Mouse (Mus musculus) spleen, postnatal 4 days (tissue): ENCODE data around the gene Rarg.
A peak's percentile ranks its signal among the peaks of the same experiment; 100 is the strongest.

ENCODE experiments used
- DNase-seq, 2 experiments: peaks; one replicate each; pipeline ENCODE4 v3.0.0; 2022; ENCODE audit warnings: low spot score in 2 of 2

Rarg gene

DNA sequence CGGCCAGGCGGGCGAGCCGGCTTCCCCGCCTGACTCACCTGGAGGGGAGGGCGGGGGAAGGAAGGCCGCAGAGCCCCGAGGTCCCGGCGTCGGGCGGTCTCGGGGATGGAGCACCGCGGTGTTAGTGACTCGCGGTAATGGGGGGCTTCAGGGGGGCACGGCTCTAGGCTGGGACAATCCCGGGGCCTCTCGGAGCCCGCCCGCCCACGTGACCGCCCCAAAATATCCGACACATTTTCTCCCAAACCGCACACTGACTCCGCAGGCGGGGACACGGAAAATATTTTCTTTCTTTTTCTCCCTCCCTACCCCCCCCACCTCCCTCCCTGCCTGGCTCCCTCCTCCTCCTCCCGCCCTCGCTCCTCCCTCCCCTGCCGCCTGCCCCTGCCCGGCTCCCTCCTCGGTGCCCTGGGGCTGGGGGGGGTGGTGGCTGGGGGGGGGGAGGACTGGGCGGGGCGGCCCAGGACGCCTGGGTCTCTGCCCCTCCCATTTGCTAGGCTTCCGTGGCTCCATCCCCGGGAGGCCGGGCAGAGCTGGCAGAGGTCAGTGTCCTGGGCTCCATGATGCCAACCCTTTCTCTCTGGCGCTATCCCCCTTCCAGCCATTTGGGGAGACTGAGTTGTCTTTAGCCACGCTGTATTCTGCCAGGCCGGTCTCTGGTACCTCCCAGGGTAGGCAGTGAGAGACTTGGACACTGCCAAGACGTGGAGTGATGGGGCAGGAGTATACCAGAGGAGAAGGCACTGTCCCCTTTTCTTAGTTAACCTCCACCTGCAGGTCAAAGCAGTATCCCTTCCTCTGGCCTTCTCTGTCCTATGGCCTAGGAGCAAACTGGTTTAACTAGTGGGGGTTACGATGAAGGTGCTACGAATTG lies at the start of gene Rarg:
Gene Rarg (minus strand): TSS at position 316 of the 874 bp plus-strand sequence.
- no peak for DNase-seq

DNA sequence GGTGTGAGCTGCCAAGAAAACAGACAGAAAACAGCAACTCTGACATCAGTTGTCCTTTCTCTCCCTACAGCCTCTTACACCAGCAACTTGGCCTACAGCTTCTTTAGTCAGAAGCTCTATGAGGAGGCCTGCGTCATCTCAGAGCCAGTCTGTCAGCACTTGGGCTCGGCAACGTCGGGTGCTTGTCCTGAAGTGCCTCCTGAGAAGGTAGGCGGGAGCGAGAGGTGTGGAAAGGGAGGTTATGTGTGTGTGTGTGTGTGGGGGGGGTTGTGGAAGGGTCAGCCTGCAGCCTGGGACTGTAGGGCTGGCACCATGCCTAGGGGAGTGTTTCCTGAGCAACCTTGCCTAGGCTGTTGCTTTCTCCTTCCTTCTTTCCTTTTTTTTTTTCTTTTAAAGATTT lies 45.2 kb upstream of the Rarg start:
- DNase-seq = no peak

DNA sequence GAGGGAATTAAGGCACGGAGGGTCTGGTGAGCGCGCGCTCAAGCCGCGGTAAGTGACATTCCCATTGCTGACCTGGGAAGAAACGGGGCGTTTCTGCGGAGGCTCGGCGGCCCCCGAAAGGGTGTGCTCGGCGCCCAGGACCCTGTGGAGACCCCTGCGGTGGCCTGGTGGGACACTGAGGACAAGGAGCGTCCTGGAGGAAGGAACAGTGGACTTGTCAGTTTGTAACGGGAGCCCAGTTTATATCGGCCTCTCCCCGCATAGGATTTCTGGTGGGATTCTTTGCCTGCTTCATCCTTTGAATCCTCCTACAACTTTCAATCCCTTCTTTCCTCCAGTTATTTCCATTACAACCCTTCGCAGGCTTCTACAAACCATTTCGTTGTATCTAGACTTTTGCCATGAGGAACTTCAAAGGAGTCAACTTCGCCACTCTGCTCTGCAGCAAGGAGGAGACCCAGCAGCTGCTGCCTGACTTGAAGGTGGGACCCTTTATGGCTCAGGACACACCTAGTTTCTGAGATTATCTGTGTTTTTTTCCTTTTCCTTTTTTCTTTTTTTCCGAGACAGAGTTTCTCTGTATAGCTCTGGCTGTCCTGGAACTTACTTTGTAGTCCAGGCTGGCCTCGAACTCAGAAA lies 39.2 kb upstream of the Rarg start:
- no peak for DNase-seq

DNA sequence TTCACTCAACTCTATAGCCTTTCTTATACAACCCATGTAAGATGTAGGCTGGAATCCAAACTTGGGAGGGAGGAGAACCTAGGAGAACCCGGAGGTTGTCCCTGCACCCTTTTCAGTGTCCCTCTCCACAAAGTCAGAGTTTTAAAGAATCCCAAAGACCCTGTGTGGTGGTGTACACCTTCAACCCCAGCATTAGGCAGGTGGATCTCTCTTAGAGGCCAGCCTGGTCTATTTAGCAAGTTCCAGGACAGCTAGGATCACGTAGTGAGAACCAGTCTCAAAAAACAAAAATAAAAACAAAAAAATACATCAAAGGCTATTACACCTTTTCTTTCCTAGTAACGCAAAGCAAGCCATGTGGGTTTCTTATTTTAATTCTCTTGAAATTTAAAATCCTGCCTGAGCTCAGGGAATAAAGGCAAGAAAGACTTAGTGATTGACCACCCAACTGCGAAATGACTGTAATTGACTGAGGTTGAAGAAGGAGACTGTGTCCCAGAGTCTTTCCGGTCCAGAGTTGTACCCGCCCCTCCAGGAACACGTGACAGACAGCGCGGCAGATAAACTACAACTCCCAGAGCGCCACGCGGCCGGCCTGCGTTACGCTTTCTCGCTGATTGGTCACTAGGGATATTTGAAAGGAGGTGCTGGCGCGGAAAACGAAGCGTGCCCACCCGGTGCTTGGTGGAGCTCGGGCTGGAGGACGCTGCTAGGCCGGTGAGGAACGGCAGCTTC lies 38.5 kb upstream of the Rarg start, which contains the start of gene Espl1:
Gene Espl1 (plus strand): TSS at position 634 of the 735 bp plus-strand sequence.
- DNase-seq = peak; percentile 94 to 96

DNA sequence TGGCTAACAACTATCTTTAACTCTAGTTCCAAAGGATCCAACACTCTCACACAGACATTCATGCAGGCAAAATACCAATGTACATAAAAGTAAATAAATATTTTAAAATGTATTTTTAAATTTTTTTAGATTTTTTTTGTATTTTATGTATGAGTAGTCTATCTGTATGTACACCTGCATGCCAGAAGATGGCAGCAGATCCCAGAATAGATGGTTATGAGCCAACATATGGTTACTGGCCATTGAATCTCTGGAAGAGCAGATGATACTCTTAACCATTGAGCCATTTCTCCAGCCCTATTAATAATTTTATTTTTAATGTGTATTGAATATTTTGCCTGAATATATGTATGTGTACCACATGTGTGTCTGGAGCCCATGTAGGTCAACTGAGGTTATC lies 30.1 kb upstream of the Rarg start:
- DNase-seq = no peak

DNA sequence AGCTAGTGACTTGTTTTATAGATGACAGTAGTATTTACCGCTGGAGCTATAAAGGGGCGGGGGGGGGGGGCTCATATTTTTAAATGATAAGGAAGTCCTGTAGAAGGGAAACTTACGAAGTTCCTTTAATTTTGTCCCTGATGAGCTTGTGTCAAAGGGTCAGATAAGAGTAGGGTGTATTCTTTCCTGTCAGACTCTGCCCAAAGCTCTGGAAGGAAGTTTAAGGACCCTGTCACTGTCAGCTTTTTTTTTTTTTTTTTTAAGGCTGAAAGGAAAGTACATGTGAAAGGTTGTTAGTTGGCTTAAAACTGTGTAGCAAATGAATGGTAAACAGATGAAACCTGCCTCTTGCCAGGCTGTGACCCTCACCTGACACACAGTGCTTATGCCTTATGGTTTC lies 26.3 kb upstream of the Rarg start:
- no peak for DNase-seq

DNA sequence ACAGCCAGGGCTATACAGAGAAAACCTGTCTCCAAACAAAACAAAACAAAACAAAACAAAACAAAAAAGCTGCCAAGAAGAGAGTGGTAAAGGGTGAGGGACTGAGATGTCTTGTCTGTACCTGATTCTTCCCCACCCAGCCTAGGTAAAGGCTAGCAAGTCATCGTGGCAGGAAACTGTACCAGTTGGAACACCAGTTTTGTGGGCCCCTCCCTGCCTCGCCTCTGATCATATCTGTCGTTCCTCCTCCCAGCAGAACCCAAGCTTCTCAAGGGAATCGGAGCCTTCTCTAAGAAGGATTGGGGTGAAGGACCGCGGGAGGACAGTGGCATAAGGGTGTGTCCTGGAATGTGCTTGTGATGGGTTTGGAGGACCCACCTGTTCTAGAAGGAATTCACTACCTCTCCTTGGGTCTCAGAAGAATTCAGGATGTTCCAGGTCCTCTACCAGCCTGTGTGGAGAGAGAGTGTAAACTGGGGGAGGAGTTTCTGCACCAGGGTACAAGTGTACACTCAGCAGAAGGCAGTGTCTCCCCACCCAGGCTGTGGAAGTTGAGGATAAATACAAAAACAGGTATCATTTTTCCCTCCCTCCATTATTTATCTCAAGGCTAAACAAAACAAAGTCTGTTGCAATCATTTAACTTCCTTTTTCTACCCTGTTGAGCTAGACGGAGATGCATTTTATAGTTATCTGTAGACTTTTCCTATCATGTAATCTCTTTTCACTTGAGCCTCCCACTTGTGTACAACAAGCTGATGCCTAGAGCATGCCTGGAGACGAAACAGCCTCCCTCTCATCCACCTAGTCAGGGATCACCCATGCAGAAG lies 25.4 kb upstream of the Rarg start:
- no peak for DNase-seq

DNA sequence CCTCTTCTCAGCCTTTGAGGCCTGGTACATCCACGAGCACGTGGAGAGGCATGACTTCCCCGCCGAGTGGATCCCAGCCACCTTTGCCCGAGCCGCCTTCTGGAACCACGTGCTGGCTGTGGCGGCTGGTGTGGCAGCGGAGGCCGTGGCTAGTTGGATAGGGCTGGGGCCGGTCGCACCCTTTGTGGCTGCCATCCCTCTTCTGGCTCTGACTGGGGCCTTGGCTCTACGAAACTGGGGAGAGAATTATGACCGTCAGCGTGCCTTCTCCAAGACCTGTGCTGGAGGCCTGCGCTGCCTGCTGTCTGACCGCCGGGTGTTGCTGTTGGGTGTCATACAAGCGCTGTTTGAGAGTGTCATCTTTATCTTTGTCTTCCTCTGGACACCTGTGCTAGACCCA lies 23.3 kb upstream of the Rarg start:
- no peak for DNase-seq

DNA sequence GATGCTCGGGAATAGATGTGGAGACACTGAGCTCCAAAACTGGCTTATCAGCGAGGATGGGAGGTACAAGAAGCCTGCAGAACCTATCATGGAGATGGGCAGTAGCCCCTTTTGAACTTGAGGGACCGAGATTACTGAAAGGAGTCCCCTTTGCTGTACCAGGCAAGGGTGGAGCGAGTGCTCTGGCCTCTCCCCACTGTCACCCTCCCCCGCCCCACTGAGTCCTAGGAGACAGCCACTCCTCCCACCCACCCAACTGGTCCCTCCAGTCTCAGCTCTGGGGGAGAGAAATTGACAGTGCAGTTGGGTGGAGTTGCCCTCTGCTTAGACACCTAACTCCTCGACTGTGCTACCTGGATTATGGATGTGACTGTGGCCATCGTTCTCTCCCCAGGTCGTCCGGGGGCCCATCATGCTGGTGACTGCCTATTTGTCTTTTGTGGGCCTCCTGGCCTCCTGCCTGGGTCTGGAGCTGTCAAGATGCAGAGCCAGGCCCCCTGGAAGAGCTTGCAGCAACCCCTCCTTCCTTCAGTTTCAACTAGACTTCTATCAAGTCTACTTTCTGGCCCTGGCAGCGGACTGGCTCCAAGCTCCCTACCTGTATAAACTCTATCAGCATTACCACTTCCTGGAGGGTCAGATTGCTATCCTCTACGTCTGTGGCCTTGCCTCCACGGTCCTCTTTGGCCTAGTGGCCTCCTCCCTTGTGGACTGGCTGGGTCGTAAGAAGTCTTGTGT lies 22.6 kb upstream of the Rarg start:
- DNase-seq = no peak

DNA sequence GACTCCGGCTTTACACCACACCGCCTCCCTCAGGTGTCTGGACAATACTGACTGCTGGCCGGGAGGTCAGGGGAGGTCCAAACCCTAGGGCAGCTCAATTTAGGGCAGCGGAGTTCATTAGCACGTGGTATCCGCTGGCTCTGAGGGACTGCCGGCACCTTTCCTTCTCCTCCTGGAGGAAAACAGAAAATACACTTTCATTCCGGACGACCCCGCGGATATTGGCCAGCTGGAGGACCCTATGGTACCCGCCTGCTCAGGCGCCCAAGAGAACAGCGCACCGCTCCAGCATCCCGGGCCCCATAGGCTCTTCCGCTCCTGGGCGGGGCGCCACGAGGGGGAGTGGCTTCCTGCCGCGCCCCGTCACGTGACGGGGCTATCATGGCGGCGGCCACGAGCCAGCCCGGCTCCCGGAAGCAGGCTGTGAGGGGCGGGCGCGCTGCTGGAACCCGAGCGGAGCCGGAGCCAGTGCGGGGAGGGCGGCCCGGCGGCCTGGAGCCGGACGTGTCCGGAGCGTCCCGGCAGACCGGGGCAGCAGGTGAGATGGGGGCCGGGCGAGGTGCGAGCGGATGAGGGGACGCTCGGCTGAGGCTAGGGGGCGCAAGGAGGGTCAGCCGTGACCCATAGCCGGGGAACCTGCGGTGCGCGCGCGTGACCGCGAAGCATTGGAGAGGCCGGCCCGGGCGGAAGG lies 21.9 kb upstream of the Rarg start, which contains the start of gene Mfsd5:
Gene Mfsd5 (plus strand): TSS at position 363 of the 691 bp plus-strand sequence.
- DNase-seq = peak; percentile 87 to 94

DNA sequence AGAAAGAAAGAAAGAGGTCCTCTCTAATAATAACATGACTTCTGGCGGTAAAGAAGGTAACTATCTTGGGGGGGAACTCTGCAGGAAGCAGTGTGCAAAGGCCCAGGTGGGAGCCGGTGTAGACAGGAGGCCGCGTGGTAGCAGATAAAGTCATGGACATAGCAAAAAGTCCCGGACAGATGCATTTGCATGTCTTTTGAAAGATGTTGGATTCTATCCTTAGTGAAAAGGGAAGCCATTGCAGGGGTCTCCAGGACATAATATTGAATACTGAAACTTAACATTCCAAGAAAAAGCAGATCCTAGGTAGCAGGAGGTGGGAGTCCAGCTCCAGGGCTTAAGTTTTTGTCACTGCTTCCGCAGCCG lies 21.4 kb upstream of the Rarg start:
- DNase-seq = no peak

DNA sequence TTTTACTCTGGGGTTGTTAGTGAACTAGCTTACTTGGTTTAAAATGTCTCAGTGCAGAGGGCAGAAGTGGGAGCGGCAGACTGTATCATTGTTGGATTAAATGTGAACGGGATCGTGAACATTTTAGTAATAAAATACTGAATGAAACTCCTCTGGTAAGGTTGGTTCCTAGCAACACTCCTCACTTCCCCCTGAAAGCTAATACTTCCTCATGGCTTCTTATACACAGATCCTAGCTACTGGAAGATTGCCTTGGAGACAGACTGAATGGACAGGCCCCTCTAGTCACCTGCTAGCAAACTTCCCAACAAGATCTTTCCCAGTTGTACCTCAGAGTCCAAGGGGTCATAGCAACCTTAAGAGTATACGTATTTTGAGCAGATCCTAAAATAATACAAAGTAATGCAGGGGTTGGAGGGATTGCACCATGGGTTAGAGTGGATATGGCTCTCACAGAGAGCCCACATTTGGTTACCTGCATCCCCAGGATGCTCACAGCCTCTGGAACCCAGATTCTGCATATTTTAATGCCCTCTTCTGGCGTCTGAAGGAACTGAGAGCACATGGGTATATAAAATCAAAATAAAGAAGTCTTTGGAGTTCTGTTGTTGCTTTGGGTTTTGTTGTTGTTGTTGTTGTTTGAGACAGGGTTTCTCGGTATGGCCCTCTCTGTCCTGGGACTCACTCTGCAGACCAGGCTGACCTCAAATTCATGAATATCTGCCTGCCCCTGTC lies 16.8 kb upstream of the Rarg start:
- DNase-seq = no peak

DNA sequence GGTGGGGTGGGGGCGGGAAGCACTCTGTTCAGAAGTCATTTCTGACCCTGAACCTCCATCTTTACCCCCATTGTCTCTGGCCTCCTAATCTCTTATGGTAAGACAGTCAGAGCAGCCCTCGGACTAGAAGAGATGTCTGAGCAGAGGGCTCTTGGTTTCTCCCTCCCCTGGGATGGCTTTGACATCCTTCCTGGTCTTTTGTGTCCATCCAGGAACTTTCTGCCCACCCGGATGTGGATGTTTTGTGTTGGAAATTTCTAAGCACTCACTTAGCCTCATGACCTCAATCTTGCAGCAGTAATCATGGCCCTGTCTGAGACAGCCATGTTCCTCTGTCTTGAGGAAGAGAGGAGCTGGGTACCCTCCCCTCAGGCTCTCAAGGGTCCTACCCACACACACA lies 14.1 kb upstream of the Rarg start:
- no peak for DNase-seq

DNA sequence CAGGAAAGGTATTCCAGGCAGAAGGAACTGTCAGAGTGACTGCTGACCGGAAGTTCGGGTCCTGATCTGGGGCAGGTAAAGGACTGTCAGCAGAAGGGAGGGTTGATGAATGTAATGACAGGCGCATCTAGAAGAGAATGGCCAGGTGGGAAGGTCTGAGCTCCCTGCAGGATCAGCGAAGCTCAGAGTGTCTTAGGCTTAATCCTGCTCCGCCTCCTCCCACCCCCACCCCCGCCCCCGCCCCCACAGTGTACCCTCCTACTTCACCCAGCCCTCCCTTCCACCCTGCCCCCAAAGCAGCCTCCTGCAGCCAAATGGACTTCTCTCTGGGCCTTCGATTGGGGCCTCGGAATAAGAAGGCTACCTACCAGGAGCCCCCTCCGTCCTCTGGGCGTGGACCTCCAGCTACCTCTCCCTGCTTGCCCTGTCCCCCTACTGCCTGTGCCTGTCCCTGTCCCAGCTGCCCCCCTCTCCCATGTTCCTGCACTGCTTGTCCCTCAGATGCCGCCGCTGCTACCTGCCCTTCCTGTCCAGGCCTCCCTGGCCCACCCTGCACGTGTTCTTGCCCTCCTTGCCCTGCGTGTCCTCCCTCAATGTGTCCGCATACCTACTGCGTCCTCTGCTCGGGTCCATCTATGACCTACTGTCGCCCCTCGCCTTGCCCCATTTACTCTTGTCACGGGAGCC lies 13.1 kb upstream of the Rarg start, which contains the start of gene Gm9918:
Gene Gm9918 (plus strand): TSS at position 290 of the 687 bp plus-strand sequence.
- no peak for DNase-seq

DNA sequence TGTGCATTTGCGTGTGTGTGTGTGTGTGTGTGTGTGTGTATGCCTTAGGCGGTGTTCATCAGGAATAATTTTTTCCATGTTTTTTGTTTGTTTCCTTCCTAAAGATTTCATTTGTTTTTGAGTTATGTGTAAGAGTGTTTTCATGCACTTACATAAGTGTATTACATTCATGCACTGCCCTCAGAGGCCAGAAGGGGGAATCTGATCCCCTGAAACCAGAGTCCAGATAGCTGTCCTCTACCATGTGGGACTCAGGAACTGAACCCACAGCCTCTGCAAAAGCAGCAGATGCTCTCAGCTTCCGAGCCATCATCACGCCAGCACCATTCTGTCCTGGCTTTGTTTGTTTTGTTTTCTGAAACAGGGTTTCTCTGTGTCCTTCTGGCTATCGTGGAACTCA lies 8.2 kb upstream of the Rarg start:
- no peak for DNase-seq

DNA sequence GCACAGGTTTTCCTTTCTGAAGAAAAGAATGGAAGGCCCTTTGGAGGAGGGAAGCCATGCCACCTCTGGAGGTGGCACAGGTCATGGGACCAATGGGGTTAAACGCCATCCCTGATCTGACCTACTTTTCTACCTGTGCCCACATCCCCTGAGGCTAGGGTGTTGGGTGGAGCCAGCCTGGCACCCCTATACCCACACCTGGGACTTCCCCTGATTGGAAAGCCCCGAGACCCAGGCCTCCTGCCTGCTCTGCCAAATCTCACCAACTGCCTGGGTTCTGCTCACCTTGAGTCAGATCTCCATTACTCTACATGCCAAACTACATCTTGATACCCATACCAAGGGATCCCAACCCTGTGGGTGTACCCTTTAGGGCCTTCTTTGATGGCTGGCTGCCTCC lies 5.7 kb upstream of the Rarg start:
- no peak for DNase-seq

DNA sequence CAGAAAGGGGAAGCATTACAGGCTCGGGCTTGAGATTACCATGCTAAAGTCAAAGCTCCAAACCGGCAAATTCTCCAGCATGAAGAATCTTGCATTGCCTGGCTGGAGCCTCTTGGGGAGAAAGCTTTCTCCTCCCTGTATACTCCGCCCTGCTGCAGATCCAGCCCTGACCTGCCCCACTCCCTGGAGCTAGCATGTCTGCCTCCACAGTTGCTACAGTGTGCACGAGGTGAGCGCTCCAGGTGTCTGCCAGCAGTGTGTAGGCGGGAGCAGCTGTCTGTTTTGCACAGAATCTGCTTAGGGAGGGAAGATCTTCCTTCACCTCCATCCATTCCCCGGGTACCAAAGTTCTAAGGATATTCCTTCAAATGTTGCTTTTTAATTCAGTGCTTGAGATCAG lies 5.3 kb upstream of the Rarg start:
- DNase-seq = no peak

DNA sequence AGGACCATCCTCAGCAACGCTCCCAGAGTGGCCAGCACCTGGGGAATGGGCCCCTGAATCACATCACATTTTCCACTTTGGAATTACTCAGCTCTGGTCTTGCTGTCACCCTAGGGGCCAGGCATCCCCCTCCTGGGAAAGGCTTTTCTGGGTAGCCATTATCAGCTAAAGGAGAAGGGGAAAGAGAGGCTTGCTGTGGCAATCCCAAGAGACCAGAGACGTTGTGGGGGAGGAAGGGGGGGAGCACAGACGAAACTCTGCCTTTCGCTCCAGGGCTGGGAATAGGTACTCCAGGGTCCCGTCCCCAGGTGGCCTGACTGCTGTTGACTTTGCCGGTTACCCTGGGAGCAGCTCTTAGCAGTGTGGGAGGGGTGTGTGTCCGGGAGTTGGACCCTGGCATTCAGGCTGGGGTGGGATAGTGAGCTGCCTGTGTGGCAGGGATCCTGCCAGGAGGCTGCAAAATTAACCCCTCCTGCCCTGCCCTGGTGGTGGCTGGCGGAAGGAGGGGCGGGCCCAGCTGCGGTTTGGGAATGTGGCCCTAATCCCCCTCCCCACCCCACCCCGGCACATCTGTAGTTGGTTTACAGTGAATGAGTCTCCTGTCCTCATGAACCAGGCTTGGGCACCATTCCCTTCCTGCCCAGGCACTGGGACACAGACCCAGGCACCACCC lies 1.4 kb upstream of the Rarg start:
- DNase-seq = no peak
